Mouse (Mus musculus) lung, embryonic 14.5 days (tissue): ENCODE results near the gene As3mt. TPM values are rescaled to one million over a fixed set of nuclear protein-coding genes. Genes with fewer than 3 reads are reported as not detected.
"Not testable (repeated sequence)": the region's sequence is repeated elsewhere in the genome, so short reads cannot be mapped to it uniquely, and the experiment has no call there.

Source experiments
- ATAC-seq: fragments of 200-750 bp; cut with Nextera tagmentation; 2 replicates; pipeline ENCODE4 v1.8.0; 2017; ENCODE audit warnings: mild to moderate bottlenecking, moderate TSS enrichment, moderate library complexity; ENCODE audit not compliant: insufficient read depth
- DNase-seq: peaks from one replicate; pipeline ENCODE4 v3.0.0-alpha.2; 2015
- H3K27ac ChIP-seq: fragments of 300-500 bp; sonication (generic); 2 replicates; pipeline ENCODE4 v1.5.1; 2014; ENCODE audit warnings: low read depth, mild to moderate bottlenecking, moderate library complexity
- H3K27me3 ChIP-seq: fragments of 300-500 bp; sonication (generic); 2 replicates; pipeline ENCODE4 v1.6.1; 2014; ENCODE audit warnings: low read length, control low read depth; ENCODE audit not compliant: insufficient read depth
- H3K36me3 ChIP-seq: fragments of 300-500 bp; sonication (generic); 2 replicates; pipeline ENCODE4 v1.6.1; 2014; ENCODE audit warnings: control low read depth; ENCODE audit not compliant: insufficient read depth
- H3K4me1 ChIP-seq: fragments of 300-500 bp; sonication (generic); 2 replicates; pipeline ENCODE4 v1.6.1; 2014; ENCODE audit warnings: antibody characterized with exemption, control low read depth; ENCODE audit not compliant: insufficient read depth
- H3K4me2 ChIP-seq: fragments of 300-500 bp; sonication (generic); 2 replicates; pipeline ENCODE4 v1.6.1; 2014; ENCODE audit warnings: mild to moderate bottlenecking
- H3K4me3 ChIP-seq: fragments of 300-500 bp; sonication (generic); 2 replicates; pipeline ENCODE4 v1.5.1; 2014; ENCODE audit warnings: low read depth, low read length
- H3K9ac ChIP-seq: fragments of 300-500 bp; sonication (generic); 2 replicates; pipeline ENCODE4 v1.6.1; 2014
- H3K9me3 ChIP-seq: fragments of 300-500 bp; sonication (generic); 2 replicates; pipeline ENCODE4 v1.6.1; 2016; ENCODE audit warnings: low read depth, low read length, control low read depth
- CTCF ChIP-seq: IDR thresholded peaks from 2 replicates; pipeline ENCODE4 v1.5.1; 2016; ENCODE audit warnings: antibody characterized with exemption, low read depth
- WGBS: fragments of 180-500 bp; shearing (Covaris S2); extraction: QIAGEN DNeasy Blood & Tissue Kit; methylation state at CpG from one replicate; pipeline ENCODE4 v1.1.7; 2014; 5-methylcytosine and 5-hydroxymethylcytosine counted together
- polyA plus RNA-seq: library from polyadenylated mRNA; unstranded; fragments of >200 nt; fragmentation: Nextera tagmentation; extraction: Ambion mirVana; gene quantifications from 2 replicates; pipeline ENCODE4 v1.2.1, GENCODE M21; 2014

As3mt gene
- polyA plus RNA-seq, 1 experiment from 2014 or later = 29.2 TPM

- no peak for ATAC-seq
- no peak for TF ChIP-seq CTCF
These were observed 10.9 kb downstream of the As3mt start for GRCm38 (mm10) chr19:46718150-46718549.

GRCm38 (mm10) chr19:46724411-46724810 is 17.2 kb downstream of the As3mt start:
- H3K4me1 ChIP-seq = no peaks in the 10 kb centered on the region
- WGBS = 59% methylated on average over 11 of the region's 11 CpGs
- H3K4me3 ChIP-seq = no peak overlapping the region
- H3K9me3 ChIP-seq = no peaks in the 10 kb centered on the region
- no peaks in the 10 kb centered on the region for H3K27me3 ChIP-seq
- DNase-seq (no peak), ATAC-seq (no peak)
- no peak overlapping the region for H3K4me2 ChIP-seq
- no peaks in the 10 kb centered on the region for H3K36me3 ChIP-seq
- no peak overlapping the region for H3K27ac ChIP-seq
- TF ChIP-seq CTCF = no peak
- no peak overlapping the region for H3K9ac ChIP-seq

More at GRCm38 (mm10) chr19:46718150-46718549, 10.9 kb downstream of the As3mt start:
- H3K4me3 ChIP-seq = no peak overlapping the region
- no peaks in the 10 kb centered on the region for H3K4me1 ChIP-seq
- no peak overlapping the region for H3K27ac ChIP-seq
- 0 out of 2 replicates have a peak, but pooled peaks cover 4% of the 10 kb centered on the region for H3K36me3 ChIP-seq
- no peak overlapping the region for H3K9ac ChIP-seq
- no peaks in the 10 kb centered on the region for H3K27me3 ChIP-seq
- 76% methylated on average over 4 of the region's 4 CpGs for WGBS
- H3K4me2 ChIP-seq = no peak overlapping the region
- H3K9me3 ChIP-seq = peaks cover 5% of the 10 kb centered on the region; the same call in 1 of the 2 replicates
- no peak for DNase-seq

GRCm38 (mm10) chr19:46726142-46726541 is 18.9 kb downstream of the As3mt start:
- no peak overlapping the region for H3K4me3 ChIP-seq
- no peaks in the 10 kb centered on the region for H3K9me3 ChIP-seq
- H3K4me2 ChIP-seq = no peak overlapping the region
- DNase-seq (no peak), ATAC-seq (no peak)
- no peaks in the 10 kb centered on the region for H3K27me3 ChIP-seq
- no peaks in the 10 kb centered on the region for H3K36me3 ChIP-seq
- no peak for TF ChIP-seq CTCF
- H3K9ac ChIP-seq = no peak overlapping the region
- WGBS = 94% methylated on average over 8 of the region's 8 CpGs
- H3K4me1 ChIP-seq = no peaks in the 10 kb centered on the region
- no peak overlapping the region for H3K27ac ChIP-seq

GRCm38 (mm10) chr19:46727140-46727736 is 20.0 kb downstream of the As3mt start:
- Histone ChIP-seq H3K27me3 (no peaks in the 10 kb centered on the region), H3K4me3 (no peak overlapping the region), H3K9ac (no peak overlapping the region), H3K9me3 (no peaks in the 10 kb centered on the region), H3K36me3 (no peaks in the 10 kb centered on the region), H3K27ac (no peak overlapping the region), H3K4me2 (no peak overlapping the region), H3K4me1 (no peaks in the 10 kb centered on the region)
- no peak for TF ChIP-seq CTCF
- no peak for DNase-seq
- whole genome bisulfite sequencing = 46% methylated on average over 8 of the region's 8 CpGs
- ATAC-seq = no peak

- Histone ChIP-seq H3K27ac (no peak overlapping the region), H3K27me3 (no peaks in the 10 kb centered on the region), H3K4me3 (no peak overlapping the region), H3K4me2 (no peak overlapping the region), H3K4me1 (no peaks in the 10 kb centered on the region), H3K9me3 (no peaks in the 10 kb centered on the region), H3K9ac (no peak overlapping the region), H3K36me3 (no peaks in the 10 kb centered on the region)
- 35% methylated on average over 11 of the region's 11 CpGs for WGBS
- TF ChIP-seq CTCF = no peak
- ATAC-seq (no peak), DNase-seq (no peak)
These were observed 20.8 kb downstream of the As3mt start for GRCm38 (mm10) chr19:46727945-46728540.

- no peak for ATAC-seq
- TF ChIP-seq CTCF = no peak
These were observed 21.7 kb downstream of the As3mt start for GRCm38 (mm10) chr19:46728909-46729308.

GRCm38 (mm10) chr19:46731351-46731750 is 24.1 kb downstream of the As3mt start:
- Histone ChIP-seq H3K27ac (no peak overlapping the region), H3K9ac (no peak overlapping the region), H3K4me3 (no peak overlapping the region), H3K4me2 (no peak overlapping the region), H3K4me1 (no peaks in the 10 kb centered on the region), H3K27me3 (no peaks in the 10 kb centered on the region), H3K9me3 (no peaks in the 10 kb centered on the region), H3K36me3 (no peaks in the 10 kb centered on the region)
- DNase-seq = no peak
- 77% methylated on average over 10 of the region's 10 CpGs for WGBS
- TF ChIP-seq CTCF = no peak
- no peak for ATAC-seq

More at GRCm38 (mm10) chr19:46728909-46729308, 21.7 kb downstream of the As3mt start:
- no peaks in the 10 kb centered on the region for H3K36me3 ChIP-seq
- H3K9ac ChIP-seq = no peak overlapping the region
- H3K9me3 ChIP-seq = no peaks in the 10 kb centered on the region
- no peak overlapping the region for H3K27ac ChIP-seq
- no peaks in the 10 kb centered on the region for H3K4me1 ChIP-seq
- no peak for DNase-seq
- WGBS = 75% methylated on average over 3 of the region's 3 CpGs
- no peak overlapping the region for H3K4me3 ChIP-seq
- H3K27me3 ChIP-seq = no peaks in the 10 kb centered on the region
- no peak overlapping the region for H3K4me2 ChIP-seq

- H3K4me1 ChIP-seq, H3K36me3 ChIP-seq, DNase-seq, H3K9ac ChIP-seq, H3K27ac ChIP-seq, H3K4me2 ChIP-seq, H3K27me3 ChIP-seq, H3K9me3 ChIP-seq, ATAC-seq, H3K4me3 ChIP-seq: not testable (repeated sequence)
- WGBS = 92% methylated on average over 5 of the region's 5 CpGs
These were observed 25.4 kb downstream of the As3mt start for GRCm38 (mm10) chr19:46732673-46733072.
